Mouse (Mus musculus) G1E (cell line): ENCODE data around the gene Slc35b2.

Experiments used
- CTCF ChIP-seq: IDR thresholded peaks from 2 replicates; pipeline ENCODE4 v1.5.1; 2012; ENCODE audit warnings: low read depth, low read length, inconsistent platforms, mixed read lengths
- GATA1 ChIP-seq: IDR thresholded peaks from 2 replicates; pipeline ENCODE4 v1.6.1; 2012; ENCODE audit warnings: borderline replicate concordance, low read length, inconsistent platforms, mixed read lengths

- TF ChIP-seq GATA1 (no peak), CTCF (peak; percentile 84)
These were observed 21.4 kb downstream of the Slc35b2 start for GRCm38 (mm10) chr17:45584939-45585678.
